Mouse (Mus musculus) limb, embryonic 14.5 days (tissue): ENCODE results near the gene Tpi1. TPM values are rescaled to one million over a fixed set of nuclear protein-coding genes. Genes with fewer than 3 reads are reported as not detected.
A peak's percentile ranks its signal among the peaks of the same experiment; 100 is the strongest.

Source experiments
- ATAC-seq: fragments of 200-750 bp; cut with Nextera tagmentation; 2 replicates; pipeline ENCODE4 v1.8.0; 2017; ENCODE audit warnings: low read depth, moderate number of reproducible peaks, moderate TSS enrichment; ENCODE audit not compliant: low FRiP score
- DNase-seq: peaks from one replicate; pipeline ENCODE4 v3.0.0-alpha.2; 2015; ENCODE audit warnings: low spot score
- H3K27ac ChIP-seq: fragments of 300-500 bp; sonication (generic); replicated peaks from 2 replicates; pipeline ENCODE4 v1.5.1; 2014; ENCODE audit warnings: low read depth, mild to moderate bottlenecking, low read length, moderate library complexity, mixed read lengths
- H3K27me3 ChIP-seq: fragments of 300-500 bp; sonication (generic); 2 replicates; pipeline ENCODE4 v1.6.1; 2014; ENCODE audit warnings: low read length, mixed read lengths; ENCODE audit not compliant: control insufficient read depth, insufficient read depth
- H3K36me3 ChIP-seq: fragments of 300-500 bp; sonication (generic); 2 replicates; pipeline ENCODE4 v1.6.1; 2014; ENCODE audit warnings: mild to moderate bottlenecking, low read length, moderate library complexity, mixed read lengths; ENCODE audit not compliant: control insufficient read depth, insufficient read depth
- H3K4me1 ChIP-seq: fragments of 300-500 bp; sonication (generic); 2 replicates; pipeline ENCODE4 v1.6.1; 2014; ENCODE audit warnings: antibody characterized with exemption, low read length, mixed read lengths; ENCODE audit not compliant: control insufficient read depth, insufficient read depth
- H3K4me2 ChIP-seq: fragments of 300-500 bp; sonication (generic); replicated peaks from 2 replicates; pipeline ENCODE4 v1.6.1; 2014; ENCODE audit warnings: low read depth, mild to moderate bottlenecking, low read length, moderate library complexity; ENCODE audit not compliant: severe bottlenecking
- H3K4me3 ChIP-seq: fragments of 300-500 bp; sonication (generic); replicated peaks from 2 replicates; pipeline ENCODE4 v1.5.1; 2014; ENCODE audit warnings: low read length
- H3K9ac ChIP-seq: fragments of 300-500 bp; sonication (generic); 2 replicates; pipeline ENCODE4 v1.6.1; 2014; ENCODE audit warnings: mild to moderate bottlenecking, low read depth, low read length, moderate library complexity; ENCODE audit not compliant: severe bottlenecking
- H3K9me3 ChIP-seq: fragments of 300-500 bp; sonication (generic); 2 replicates; pipeline ENCODE4 v1.6.1; 2016; ENCODE audit warnings: low read length; ENCODE audit not compliant: control insufficient read depth
- POLR2A ChIP-seq: fragments of 200-500 bp; IDR thresholded peaks from 2 replicates; pipeline ENCODE4 v1.8.0; 2012; ENCODE audit warnings: inconsistent platforms, mild to moderate bottlenecking, moderate library complexity, borderline replicate concordance; ENCODE audit not compliant: insufficient read depth, insufficient read length; ENCODE audit errors: extremely low read depth
- WGBS: fragments of 180-500 bp; shearing (Covaris S2); extraction: QIAGEN DNeasy Blood & Tissue Kit; methylation state at CpG from one replicate; pipeline ENCODE4 v1.1.7; 2014; 5-methylcytosine and 5-hydroxymethylcytosine counted together
- polyA plus RNA-seq, 2 experiments: library from polyadenylated mRNA; depleted of rRNA in 1 of 2; stranded (reverse) in 1 of 2; unstranded in 1 of 2; fragments of >200 nt; fragmentation: Nextera tagmentation in 1 of 2; extraction: Ambion mirVana in 1 of 2; gene quantifications; 2 replicates each; pipeline versions ENCODE4 v1.2.1 to v1.2.3; 2012 to 2014

The Tpi1 gene
- polyA plus RNA-seq, 2 experiments: 744 to 825 TPM

DNA sequence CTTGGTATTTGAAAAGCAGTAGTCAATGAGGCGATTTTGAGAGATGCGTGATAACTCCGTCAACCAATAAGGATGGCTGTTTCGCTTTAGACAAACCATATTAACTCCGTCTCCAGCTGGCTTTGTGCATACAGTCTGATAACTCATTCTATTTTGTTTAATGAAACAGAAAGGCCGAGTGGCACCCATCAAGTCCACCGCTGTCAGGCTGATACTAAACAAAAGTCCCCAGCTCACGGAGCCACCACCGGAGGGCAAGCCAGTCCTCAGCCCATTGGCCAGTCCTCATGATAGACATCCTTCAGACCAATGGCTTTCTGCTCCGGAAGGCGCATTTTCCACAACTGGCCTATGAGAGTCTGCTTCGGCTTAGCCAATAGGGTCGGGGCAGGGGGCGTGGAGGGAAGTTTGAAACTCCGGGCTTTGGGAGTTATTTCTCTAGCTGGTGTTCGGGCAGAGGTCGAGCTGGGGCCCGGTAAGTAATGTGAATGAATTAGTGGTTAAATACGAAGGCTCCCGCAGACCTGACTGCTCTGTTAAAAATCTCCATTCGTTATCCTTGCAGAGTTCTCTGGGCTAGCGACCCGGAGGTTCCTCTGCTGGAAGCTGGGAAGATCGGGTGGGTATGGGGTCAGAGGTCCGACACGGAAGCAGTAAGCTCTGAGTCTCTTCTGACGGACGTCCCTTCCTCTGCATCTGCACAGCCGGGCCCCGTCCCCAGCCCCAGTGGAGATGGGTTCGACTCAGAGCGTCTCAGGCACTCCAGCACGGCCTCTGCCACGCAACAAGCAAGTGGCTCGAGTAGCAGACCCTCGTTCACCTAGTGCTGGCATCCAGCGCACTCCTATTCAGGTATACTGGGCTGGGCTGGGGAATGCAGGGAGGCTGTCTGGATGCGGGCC, 16.0 kb upstream of the Tpi1 start:
- TF ChIP-seq POLR2A: no peak
- Histone ChIP-seq H3K9me3 (no peaks in the 10 kb centered on the region), H3K27ac (peak overlapping the region; percentile 73), H3K4me3 (peak overlapping the region; percentile 54), H3K36me3 (peaks cover 45% of the 10 kb centered on the region), H3K9ac (peak overlapping the region; percentile 65), H3K27me3 (no peaks in the 10 kb centered on the region), H3K4me1 (peaks cover 9% of the 10 kb centered on the region; the same call in 1 of the 2 replicates), H3K4me2 (peak overlapping the region; percentile 90)
- under 1% methylated on average over 38 of the region's 38 CpGs for WGBS
- ATAC-seq: peak; percentile 83
- peak; percentile 98 for DNase-seq

DNA sequence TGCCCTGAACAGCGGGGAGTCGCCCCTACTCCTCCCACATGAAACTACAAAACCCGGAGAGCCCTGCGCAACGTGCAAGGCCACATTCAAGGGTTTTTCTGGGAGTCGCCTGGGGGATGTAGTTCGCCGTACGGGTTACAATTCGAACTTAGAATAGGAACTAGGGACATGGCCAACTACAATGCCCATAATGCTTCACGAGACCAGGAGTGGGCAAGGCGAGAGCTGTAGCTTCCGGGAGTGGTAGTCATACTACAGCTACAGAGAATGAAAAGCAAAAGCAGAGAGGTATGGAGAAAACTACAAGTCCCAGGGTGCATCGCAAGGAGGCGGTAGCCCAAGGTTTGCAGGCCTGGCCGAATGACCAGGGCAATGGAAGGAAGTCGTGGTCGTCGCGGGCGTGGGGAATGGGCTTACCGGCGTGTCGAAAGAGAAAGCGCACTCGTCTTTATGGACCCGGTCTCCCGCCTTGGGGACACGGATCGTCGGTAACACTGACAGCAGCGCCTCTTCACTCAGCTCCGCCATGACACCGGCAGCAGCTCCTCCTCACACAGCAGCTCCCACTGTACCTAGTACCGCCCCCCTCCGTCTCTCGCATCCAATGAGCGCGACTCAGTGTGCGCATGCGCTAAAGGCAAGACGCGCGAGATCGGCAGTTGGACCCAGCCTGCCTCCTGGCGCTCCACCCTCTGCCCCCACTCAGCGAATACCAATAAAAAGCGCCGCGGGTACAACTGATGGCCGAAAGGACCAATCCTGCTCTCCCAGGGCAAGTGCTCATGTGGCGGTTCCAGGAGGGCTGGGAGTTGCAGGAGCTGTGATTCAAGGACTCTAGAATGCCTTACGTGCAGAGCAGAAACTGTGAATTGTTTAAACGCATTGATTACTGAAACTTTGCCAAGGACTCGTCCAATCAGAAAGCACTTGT, 15.0 kb upstream of the Tpi1 start, which contains the start of the genes Usp5 and Cdca3:
Usp5 (minus strand) TSS at position 617 of the 931 bp plus-strand sequence.
Cdca3 (plus strand) TSS at position 680 of the 931 bp plus-strand sequence.
- peak within 1 kb of the TSS; percentile 65 for H3K9ac ChIP-seq
- 0 out of 2 replicates have a peak, but pooled peaks have one; percentile 74 for TF ChIP-seq POLR2A
- H3K27ac ChIP-seq: peak within 1 kb of the TSS; percentile 73
- peak within 1 kb of the TSS; percentile 54 for H3K4me3 ChIP-seq
- H3K36me3 ChIP-seq: peaks cover 49% of the 10 kb centered on the region
- no peaks in the 10 kb centered on the region for H3K27me3 ChIP-seq
- DNase-seq (peak; percentile 99), ATAC-seq (peak; percentile 92)
- H3K4me2 ChIP-seq: peak within 1 kb of the TSS; percentile 90
- peaks cover 9% of the 10 kb centered on the region; the same call in 1 of the 2 replicates for H3K4me1 ChIP-seq
- H3K9me3 ChIP-seq: no peaks in the 10 kb centered on the region
- WGBS: under 1% methylated on average over 53 of the region's 55 CpGs

DNA sequence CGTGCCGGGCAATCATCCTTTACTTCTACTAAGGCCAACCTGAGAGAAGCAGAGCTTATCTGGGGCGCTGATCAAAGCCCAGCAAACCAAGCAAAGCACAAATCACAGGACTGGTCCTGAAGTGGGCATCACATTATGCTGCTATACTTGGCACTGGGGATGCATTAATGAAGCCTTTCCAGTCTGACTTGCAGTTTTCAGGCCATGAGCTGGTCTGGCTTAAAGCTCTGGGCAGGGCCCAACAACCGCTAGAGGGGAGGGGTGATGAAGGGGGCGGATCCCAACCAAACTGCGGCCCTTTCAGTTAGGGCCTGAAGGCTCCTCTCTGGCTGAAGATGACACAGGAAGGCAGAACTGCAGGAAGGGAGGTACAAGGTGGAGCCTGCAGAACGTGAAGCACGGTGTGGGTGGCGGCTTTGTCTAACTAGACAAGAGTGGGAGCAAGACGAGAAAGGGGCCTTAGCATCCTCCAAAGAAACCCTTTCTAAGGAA, 14.1 kb upstream of the Tpi1 start:
- DNase-seq: peak; percentile 48
- ATAC-seq: no peak
- TF ChIP-seq POLR2A: no peak
- Histone ChIP-seq H3K4me3 (peak overlapping the region; percentile 54), H3K9me3 (no peaks in the 10 kb centered on the region), H3K27me3 (no peaks in the 10 kb centered on the region), H3K4me1 (peaks cover 9% of the 10 kb centered on the region; the same call in 1 of the 2 replicates), H3K27ac (peak overlapping the region; percentile 44; the same call in 1 of the 2 replicates), H3K36me3 (peaks cover 51% of the 10 kb centered on the region), H3K9ac (peak overlapping the region; percentile 58), H3K4me2 (peak overlapping the region; percentile 81)
- 25% methylated on average over 10 of the region's 10 CpGs for WGBS

DNA sequence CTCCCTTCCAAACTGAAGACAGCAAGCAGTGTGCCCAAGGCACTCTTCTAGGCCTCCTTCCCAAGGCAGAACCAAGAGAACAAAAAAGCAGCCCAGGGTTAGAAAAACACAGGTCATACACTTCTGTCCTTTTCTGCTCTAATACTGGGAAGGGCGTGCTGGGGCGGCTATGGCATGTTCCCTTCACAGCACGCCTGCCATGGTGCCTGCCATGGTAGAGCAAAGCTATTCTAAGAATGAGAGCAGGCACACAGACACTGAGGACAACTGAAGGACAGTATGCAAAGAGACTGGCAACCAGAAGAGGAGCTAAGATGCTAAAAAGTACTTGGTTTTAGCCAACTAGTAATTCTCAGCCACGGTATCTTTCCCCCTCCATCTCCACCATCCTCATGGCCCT, 8.0 kb upstream of the Tpi1 start:
- no peak overlapping the region for H3K4me2 ChIP-seq
- DNase-seq (no peak), ATAC-seq (no peak)
- no peaks in the 10 kb centered on the region for H3K9me3 ChIP-seq
- no peak overlapping the region for H3K4me3 ChIP-seq
- H3K4me1 ChIP-seq: no peaks in the 10 kb centered on the region
- TF ChIP-seq POLR2A: no peak
- no peaks in the 10 kb centered on the region for H3K27me3 ChIP-seq
- peaks cover 92% of the 10 kb centered on the region for H3K36me3 ChIP-seq
- H3K9ac ChIP-seq: no peak overlapping the region
- H3K27ac ChIP-seq: no peak overlapping the region
- 96% methylated on average over 4 of the region's 4 CpGs for WGBS
